Mouse (Mus musculus) small intestine, adult 2 months (tissue): ENCODE measurements at regions not wholly inside any gene's neighbourhood (a gene's known extent, or its start where the extent isn't known, plus 50 kb on each side); places are given as distances from the start of the nearest gene placed in this dataset.

Experiments used
- CTCF ChIP-seq: fragments of 200-500 bp; IDR thresholded peaks from 2 replicates; pipeline ENCODE4 v1.5.1; 2012; ENCODE audit warnings: low read depth, mild to moderate bottlenecking, control low read depth, inconsistent platforms, low read length, moderate library complexity, mixed read lengths; ENCODE audit not compliant: insufficient replicate concordance, insufficient read length; ENCODE audit errors: extremely low read depth
- POLR2A ChIP-seq: fragments of 200-500 bp; IDR thresholded peaks from 2 replicates; pipeline ENCODE4 v1.6.1; 2012; ENCODE audit warnings: low read depth, mild to moderate bottlenecking, control low read depth, inconsistent platforms, low read length, moderate library complexity

DNA sequence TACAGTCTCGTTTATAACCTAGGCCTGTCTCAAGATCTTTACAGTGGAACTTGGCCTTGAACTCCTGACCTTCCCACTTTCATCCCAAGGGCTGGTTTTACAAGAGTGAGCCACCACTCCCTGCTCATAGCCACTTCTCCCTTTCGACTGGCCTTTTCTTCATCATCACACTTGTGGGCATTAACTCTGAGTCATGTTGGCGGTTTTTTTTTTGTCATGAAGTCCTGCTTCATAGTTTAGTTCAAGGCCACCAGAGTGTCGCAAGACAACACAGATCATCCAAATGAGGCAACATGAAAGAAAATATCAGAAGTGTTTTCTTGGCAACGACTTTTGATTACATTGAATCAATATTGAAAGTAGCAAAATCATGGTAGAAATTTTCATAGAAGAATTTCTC, 284.5 kb downstream of the Maf start:
- TF ChIP-seq CTCF: no peak
- no peak for TF ChIP-seq POLR2A
